Mouse (Mus musculus) frontal cortex, postnatal 25 days (tissue): ENCODE results near the gene Tmem238.

Experiments used
- DNase-seq, 2 experiments: peaks; one replicate each; pipeline ENCODE4 v3.0.0; 2022; ENCODE audit warnings: low spot score in 2 of 2

The Tmem238 gene

DNA sequence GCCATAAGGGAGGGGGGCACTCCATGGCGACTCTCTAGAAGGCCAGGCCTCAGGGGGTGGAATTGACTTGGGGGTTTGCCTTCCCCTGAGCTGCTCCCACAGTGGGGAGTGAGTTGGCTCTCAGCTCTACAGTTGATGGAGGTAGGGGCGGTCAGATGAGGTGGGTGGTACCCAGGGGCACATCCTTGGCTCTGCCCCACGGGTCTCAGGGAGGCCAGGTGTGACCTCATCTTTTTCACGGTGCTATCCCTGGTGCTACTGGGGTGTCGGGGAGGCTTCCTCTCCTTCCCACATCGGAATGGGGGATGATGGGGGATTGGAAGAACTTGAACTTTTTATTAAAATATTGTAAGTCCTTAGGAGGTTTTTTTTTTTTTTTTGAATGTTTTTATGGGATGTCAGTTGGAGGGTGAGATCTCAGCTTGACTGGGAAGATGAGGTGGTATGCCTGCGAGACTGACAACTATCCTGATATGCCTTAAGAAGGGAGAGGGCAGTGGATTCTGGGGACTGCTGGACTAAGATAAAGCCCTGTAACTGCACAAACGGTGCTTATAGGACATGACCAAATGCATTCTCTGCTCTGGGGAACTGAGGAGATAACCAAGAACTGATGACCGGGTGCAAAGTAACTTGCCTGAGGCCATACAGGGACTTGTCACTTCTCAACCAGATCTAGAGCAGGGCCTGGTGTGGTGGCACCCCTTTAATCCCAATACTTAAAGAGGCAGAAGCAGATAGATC is 42.1 kb downstream of the Tmem238 start:
- DNase-seq, result no peak

DNA sequence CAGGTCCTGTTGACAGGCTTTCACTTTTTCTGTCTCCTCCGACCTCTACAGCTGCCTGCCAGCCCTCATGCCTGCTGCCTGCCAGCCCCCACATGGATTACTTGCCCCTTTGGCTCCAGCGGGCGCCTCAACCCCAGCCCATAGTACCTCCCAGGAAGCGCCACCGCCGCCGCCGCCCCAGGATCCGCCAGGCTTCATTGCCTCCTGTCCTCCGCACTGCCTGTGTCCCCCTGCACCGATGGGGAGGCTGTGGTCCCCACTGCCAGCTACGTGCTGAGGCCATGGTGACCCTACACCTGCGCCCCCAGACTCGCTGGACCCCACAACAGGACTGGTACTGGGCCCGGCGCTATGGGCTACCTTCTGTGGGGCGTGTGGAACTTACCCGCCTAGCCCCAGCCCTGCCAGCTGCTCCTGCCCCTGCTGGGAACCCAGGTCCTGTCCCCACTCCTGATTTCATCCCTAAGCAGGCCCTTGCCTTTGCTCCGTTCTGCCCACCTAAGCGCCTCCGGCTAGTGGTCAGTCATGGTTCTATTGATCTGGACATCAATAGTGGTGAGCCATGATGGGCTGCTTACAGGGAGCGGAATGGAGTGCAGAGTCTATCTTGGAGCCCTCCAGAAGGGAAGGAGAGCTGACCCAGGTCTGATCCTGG is 43.0 kb downstream of the Tmem238 start:
- no peak for DNase-seq

DNA sequence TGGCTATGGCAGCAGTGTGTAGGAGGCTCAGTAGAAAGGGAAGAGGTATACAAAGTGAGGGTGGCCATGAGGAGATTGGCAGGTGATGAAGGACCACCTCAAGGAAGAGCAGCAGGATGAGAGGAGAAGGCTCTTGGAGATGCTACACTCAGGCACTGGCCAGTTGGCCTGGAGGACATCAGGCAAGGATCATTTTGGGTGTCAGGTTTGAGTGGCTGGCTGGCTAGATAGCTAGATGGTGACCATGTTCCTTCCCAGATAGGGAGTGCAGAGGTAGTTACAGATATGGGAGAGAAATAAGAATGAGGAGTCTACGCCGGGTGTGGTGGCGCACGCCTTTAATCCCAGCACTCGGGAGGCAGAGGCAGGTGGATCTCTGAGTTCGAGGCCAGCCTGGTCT is 44.6 kb downstream of the Tmem238 start:
- DNase-seq, result no peak

DNA sequence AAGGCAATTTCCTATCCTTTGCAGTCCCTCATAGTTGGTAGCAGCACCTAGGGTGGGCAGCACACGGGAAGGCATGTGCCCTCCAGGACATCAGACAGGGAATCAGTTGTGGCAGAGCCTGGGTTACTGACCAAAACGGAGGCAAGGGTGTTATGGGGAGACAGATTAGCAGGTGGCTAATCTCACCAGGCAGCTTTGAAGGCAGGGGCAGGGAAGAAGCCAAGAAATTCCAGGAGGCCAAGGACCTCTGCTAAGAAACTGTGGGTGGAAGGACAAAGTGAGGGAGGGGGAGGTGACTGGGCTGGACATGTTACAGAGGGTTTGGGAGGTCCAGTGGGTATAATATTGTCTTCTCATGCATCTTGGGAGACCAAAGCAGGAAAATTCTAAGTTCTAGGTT is 46.1 kb downstream of the Tmem238 start:
- DNase-seq, result no peak

DNA sequence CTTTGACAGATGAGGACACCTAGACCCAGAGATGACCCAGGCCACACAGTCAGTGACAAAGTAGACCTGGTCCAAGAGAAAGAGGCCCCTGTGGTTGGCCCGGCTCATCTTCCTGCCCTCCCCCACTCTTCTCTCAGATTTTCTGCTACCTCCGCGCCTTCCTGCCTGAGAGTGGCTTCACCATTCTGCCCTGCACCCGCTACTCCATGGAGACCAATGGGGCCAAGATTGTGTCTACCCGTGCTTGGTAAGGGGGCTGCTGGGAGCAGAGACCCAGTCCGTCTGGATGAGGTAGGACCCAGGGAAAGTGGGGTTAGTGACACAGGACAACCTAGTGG is 47.0 kb downstream of the Tmem238 start:
- no peak for DNase-seq

DNA sequence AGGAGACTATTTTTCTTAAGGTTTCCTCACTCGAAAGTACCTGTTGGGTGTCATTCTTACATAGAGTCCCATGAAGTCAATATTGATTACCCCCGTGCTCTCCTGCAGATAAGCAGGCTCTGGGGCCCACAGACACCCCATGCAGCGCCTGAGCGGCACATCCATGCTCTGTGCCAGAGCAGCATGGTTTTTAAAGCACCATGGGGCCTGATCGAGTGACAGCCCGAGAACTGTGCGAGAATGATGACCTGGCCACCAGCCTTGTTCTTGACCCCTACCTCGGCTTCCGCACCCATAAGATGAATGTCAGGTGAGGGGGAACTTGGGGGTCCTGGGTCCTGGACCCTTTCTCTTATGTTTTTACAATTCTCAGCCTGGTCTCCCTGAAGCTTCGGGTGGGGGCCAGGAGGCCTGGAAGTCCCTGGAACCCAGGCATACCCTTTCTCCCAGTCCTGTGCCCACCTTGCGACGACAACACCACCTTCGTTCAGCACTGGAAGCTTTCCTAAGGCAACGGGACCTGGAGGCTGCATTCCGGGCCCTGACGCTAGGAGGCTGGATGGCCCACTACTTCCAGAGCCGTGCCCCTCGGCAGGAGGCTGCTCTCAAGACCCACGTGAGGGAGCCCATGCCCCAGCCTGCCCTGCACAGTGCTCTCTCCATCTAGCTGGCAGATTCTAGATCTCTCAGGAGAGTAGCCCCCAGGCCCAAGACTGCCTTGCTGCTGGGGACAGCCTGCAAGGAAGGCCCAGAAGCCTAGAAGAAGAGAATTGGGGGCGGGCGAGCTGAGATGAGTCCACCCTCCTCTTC is 47.6 kb downstream of the Tmem238 start:
- DNase-seq, result no peak

DNA sequence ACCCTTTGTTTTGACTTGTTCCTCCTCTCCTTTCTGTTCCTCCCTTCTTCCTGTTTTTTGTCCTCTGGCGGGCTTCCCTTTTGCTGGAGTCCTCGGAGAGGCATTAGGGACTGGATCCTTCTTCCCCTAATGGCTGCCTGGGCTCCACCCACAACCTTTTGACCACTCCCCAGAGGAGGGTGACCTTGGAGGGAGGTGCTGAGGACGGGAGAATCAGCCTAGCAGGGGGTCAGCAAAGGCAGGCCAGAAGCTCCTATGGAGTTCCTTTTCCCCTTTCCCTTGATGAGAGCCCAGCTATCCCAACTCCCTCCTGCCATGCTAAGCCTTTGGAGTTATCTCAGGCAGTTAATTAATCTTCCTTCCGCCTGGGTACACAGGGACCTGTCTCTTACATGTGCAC is 48.3 kb downstream of the Tmem238 start:
- no peak for DNase-seq

DNA sequence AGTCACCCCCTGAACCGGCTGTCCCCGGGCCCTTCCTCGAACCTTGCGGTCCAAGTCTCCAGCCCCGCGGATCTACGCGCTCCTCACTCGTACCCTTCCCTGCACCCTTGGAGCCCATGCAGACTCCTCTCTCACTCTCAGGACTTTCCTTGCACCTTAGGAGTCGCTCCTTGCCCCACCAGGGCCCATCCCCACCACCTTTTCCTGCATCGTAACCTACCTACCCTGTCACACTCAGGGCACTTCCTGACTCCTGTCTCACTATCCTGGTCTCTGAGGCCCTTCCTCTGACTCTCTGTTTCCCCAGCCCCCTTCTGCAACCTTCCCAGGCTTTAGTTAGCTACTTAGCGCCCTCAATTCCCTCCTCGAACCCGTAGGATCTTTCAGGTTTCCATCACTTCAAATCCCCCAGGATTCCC is 49.1 kb downstream of the Tmem238 start:
- no peak for DNase-seq

DNA sequence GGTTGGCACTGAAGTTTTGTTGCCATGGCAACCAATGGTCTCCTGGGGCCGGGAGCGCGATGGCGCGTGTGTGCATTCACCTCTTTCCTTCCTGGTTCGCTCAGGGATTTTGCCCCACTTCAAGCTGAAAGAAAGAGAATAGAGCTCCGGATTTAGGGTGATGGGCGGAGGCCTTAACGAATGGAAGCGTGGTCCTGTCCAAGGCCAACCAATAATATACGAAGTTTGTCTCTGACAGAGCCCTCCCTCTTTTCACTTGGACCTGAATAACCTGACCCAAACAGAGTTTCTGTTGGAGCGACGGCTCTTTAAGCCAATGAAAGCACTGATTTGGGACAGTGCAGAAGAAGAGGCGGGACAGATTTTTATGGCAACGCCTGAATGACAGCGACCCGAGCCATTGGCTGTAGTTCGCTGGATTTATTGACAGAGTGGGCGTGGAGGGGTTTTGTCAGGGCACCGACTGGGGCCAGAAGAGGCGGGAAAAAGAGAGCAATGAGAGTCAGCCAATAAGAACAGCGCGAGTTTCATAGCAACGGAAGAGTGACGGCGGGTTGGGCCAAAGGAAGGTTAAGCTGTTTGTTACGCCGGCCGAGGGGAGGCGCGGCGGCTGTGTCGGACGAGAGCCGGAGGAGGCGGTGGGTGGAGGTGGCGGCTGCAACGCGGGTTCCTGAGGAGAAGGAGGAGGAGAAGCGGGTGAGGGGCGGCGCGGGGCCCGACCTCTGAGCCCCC is 49.7 kb downstream of the Tmem238 start, which contains the start of gene Kmt5c:
Kmt5c (plus strand) TSS at position 572 of the 732 bp plus-strand sequence.
- DNase-seq, result peak; percentile 91 to 98

DNA sequence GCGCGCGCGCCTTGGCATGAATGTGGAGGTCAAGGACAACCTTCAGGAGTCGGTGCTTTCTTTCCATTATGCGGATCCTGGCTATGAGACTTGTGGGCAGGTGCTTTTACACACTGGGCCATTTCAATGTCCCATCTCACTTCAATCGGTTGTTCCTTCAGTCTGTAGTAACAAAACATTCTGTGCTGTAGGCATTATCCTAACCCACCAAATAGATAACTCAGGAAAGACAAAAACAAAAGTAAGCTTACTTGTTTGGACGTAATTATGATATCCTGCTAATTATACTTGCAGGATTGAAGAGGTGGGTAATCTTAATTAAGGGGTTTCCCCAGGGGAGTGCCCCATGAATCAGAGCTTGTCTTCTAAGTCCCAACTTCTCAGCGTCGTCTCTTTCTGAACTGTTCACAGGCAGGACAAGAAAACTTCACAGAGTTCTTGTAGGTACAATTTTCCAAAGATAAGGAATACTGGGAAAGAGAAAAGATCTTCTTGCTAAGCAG is 50.4 kb downstream of the Tmem238 start:
- no peak for DNase-seq
